Mouse (Mus musculus) layer of hippocampus, adult 8-10 months (tissue): ENCODE measurements around the gene Zfp213. TPM values are rescaled to one million over a fixed set of nuclear protein-coding genes. Genes with fewer than 3 reads are reported as not detected.
"Not testable (repeated sequence)": the region's sequence is repeated elsewhere in the genome, so short reads cannot be mapped to it uniquely, and the experiment has no call there.

Source experiments
- DNase-seq, 2 experiments: peaks; one replicate each; pipeline ENCODE4 v3.0.0; 2022; ENCODE audit warnings: low spot score in 2 of 2
- total RNA-seq, 4 experiments: library from RNA; stranded (reverse); gene quantifications; 2 replicates each; pipeline ENCODE4 v1.2.4; 2022

Zfp213 gene
- total RNA-seq: 1 to 10 TPM; 6.2 to 8.4 (median 7.1) TPM

- peak; percentile 90 to 93 for DNase-seq
These were observed at the start of gene Zfp213 for GRCm38 (mm10) chr17:23563595-23564367. Gene Zfp213, minus strand, starts transcription at chr17:23564238.

- peak in 1 of 2 experiments; percentile 24 for DNase-seq
These were observed 46.3 kb upstream of the Zfp213 start for GRCm38 (mm10) chr17:23610361-23610800.

GRCm38 (mm10) chr17:23609612-23610011 is 45.6 kb upstream of the Zfp213 start:
- DNase-seq: peak in 1 of 2 experiments; percentile 16

GRCm38 (mm10) chr17:23605220-23605619 is 41.2 kb upstream of the Zfp213 start:
- no peak for DNase-seq

- no peak for DNase-seq
These were observed 40.4 kb upstream of the Zfp213 start for GRCm38 (mm10) chr17:23604394-23604793.

- DNase-seq: no peak
These were observed 39.5 kb upstream of the Zfp213 start for GRCm38 (mm10) chr17:23603542-23603941.

- no peak for DNase-seq
These were observed 39.0 kb upstream of the Zfp213 start for GRCm38 (mm10) chr17:23603077-23603476.

GRCm38 (mm10) chr17:23601836-23602585 is 38.0 kb upstream of the Zfp213 start:
- DNase-seq: no peak

- no peak for DNase-seq
These were observed 36.9 kb upstream of the Zfp213 start, which contains the start of gene Zscan10 for GRCm38 (mm10) chr17:23600641-23601622. Gene Zscan10, plus strand, starts transcription at chr17:23600856.

- no peak for DNase-seq
These were observed 35.6 kb upstream of the Zfp213 start for GRCm38 (mm10) chr17:23599605-23600063.

- DNase-seq: peak; percentile 70 to 76
These were observed 34.8 kb upstream of the Zfp213 start, which contains the start of gene Zfp13 for GRCm38 (mm10) chr17:23598582-23599552. Gene Zfp13, minus strand, starts transcription at chr17:23599487.

- DNase-seq: not testable (repeated sequence)
These were observed 31.1 kb upstream of the Zfp213 start for GRCm38 (mm10) chr17:23595139-23595538.

- DNase-seq: no peak
These were observed 28.9 kb upstream of the Zfp213 start for GRCm38 (mm10) chr17:23592926-23593300.

GRCm38 (mm10) chr17:23592208-23592925 is 28.3 kb upstream of the Zfp213 start:
- DNase-seq: peak; percentile 93 to 96

- no peak for DNase-seq
These were observed 23.2 kb upstream of the Zfp213 start for GRCm38 (mm10) chr17:23587253-23587652.

- peak; percentile 62 to 74 for DNase-seq
These were observed 21.9 kb upstream of the Zfp213 start for GRCm38 (mm10) chr17:23585721-23586491.

- no peak for DNase-seq
These were observed 20.7 kb upstream of the Zfp213 start for GRCm38 (mm10) chr17:23584786-23585185.

- DNase-seq: no peak
These were observed 12.0 kb upstream of the Zfp213 start for GRCm38 (mm10) chr17:23575951-23576552.
